Mouse (Mus musculus): ENCODE measurements around the gene Lyrm9.

DNA sequence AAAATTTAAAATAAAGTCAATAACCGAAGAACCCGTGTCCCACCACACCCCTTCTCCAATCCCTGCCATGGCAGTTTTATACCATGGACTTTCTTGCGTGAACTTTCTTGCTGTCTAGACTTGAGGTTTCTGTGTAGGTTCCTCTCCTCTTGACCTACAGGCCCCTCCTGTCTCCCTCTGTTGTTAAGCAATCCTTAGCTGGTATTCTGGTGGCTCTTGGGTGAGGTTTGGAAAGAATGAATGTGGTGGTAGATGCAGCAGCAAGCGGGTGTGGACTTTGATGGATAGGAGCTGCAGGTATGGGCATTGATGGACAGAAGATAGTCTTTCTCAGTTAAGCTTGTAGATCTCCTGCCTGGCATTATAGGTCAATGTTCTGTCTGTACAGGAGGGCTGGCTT lies 37.5 kb downstream of the Lyrm9 start:
- TF ChIP-seq CTCF (IDR thresholded peaks at IDR 0.05; ENCODE audit: borderline replicate concordance, extremely low read depth, insufficient read depth, insufficient read length) = no peak
- TF ChIP-seq POLR2A (IDR thresholded peaks at IDR 0.05; ENCODE audit: borderline replicate concordance, extremely low read depth, insufficient read depth, insufficient read length, poor library complexity, severe bottlenecking) = no peak

Data from brain, embryonic 14.5 days (tissue).